Mouse (Mus musculus): Measurements from ENCODE around the gene Dnah8. TPM values are rescaled to one million over a fixed set of nuclear protein-coding genes. Genes with fewer than 3 reads are reported as not detected.
A peak's percentile ranks its signal among the peaks of the same experiment; 100 is the strongest.

The Dnah8 gene
- total RNA-seq, 2 experiments from 2014 or later = 3.0 to 3.8 TPM

DNA sequence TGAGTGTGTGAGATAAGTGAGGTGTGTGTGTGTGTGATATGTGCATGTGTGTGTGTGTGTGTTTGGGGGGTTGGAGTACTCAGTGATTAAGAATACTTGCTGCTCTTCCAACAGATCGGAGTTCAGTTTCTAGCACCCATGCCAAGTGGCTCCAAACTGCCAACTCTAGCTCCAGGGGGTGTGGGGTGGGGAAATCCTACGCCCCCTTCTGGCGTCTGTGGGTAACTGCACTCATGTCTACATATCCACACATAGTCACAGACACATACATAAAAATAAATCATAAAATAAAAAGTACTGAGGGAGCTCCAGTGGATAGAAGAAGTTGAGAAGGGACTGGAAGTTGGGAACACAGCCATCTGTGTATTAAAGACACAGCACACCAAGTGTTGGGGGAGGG, 119.8 kb downstream of the Dnah8 start:
- intact Hi-C loops (cut with DNase I) = no loop called here
- no peak for DNase-seq

DNA sequence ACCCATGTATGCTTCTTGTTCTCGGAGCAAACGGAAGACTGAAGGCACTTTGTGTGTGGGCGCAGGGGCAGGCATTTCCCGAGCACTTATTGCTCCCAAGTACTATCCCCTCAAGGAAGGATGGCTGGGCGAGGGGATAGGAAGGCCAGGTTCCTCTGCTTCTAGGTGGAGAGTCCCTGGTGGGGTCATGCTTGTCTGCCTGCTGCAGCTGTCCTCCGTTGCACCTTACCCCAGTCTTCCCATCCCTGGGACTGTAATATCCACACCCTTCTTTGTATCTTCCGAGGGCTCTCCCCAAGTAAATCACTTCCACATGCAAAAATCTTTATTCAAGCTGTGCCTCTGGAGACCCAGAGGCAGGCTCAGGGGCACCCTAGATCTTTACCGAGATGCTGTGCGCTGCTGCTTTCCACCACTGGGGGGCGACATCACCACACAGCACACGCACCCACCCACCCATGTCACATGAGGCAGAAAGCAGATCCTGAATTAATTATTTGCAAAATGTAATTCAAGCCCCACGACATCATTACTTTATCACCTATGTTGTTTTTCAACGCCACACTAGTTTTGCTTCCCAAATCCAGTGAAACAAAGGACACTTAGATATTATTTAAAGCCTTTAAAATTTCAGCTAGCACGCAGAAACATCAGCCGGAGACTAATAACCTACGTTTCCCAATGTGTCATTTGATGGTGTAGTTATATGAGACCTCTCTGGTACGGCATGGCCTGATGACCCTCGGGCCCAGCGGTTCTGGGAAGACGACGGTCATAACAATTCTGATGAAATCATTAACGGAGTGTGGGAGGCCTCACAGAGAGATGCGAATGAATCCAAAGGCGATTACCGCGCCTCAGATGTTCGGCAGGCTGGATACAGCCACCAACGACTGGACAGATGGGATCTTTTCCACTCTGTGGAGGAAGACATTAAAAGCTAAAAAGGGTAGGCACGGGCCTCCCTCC, 122.2 kb downstream of the Dnah8 start:
- intact Hi-C loops (cut with DNase I) = loop anchor here (1.0 to 5.0 kb wide), 3 partner anchors 204 to 289 kb away; no protein-coding TSS in a partner anchor
- peak; percentile 38 to 67 for DNase-seq

DNA sequence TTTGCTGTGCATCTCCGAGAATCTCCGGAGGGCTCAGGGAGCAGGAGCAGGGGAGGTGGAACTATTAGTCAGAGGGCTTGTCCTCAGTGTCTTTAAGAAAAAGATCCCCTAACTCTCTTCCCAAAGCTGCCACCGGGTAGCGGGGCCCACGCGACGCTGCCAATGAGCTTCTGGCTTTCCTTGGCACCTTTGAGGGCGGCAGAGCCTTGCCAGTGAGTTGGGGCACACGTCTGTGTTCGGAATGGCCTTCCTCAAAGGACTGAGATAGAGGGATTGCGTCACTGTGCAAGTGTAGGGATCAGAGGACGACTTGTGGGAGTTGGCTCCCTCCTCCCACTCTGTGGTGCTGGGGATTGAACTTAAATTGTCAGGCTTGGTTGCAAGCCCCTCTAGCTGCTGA, 125.2 kb downstream of the Dnah8 start:
- intact Hi-C loops (cut with DNase I) = loop anchor here (5.0 kb wide), 1 partner anchor 292 kb away; no protein-coding TSS in a partner anchor
- DNase-seq = no peak

DNA sequence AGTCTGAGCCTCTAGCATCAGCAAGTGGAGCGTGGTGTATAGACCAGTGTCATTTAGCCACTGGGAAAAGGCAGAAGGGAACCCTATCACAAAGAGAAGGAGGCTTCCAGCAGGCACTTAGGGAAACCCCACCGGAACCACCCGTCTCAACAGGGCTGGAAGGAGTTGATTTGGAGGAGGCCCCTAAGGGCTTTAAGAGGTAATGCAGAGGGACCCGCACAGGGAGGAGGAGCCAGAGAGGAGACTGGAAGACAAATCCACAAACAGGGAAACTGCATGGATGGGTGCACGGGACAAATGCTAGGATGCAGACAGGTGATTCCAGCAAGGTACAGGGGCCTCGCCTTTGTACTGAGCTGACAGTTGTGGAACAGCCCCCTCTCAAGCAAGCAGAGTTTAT, 126.1 kb downstream of the Dnah8 start:
- no peak for DNase-seq
- intact Hi-C loops (cut with DNase I) = no loop called here

DNA sequence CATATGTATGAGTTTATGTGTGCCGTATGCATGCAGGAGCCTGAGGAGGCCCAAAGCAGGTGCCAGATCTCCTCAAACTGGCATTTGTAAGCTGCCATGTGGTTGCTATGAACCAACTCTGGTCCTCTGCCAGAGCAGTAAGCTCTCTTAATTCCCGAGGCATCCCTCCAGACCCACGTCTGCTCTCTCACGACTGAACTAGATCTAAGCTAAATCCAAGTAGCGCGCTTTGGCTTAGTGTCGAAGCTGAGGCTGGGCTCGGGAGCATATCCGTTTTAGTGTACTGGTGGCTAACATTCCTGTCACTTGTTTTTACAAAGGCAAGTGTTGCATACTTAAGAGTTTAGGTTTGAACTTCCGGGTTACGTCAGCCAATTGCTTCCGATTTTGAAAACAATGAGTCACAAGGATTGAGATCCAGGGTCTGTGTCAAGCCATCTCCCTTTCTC, 128.2 kb downstream of the Dnah8 start:
- intact Hi-C loops (cut with DNase I) = no loop called here
- DNase-seq = peak in 1 of 2 experiments; percentile 20

DNA sequence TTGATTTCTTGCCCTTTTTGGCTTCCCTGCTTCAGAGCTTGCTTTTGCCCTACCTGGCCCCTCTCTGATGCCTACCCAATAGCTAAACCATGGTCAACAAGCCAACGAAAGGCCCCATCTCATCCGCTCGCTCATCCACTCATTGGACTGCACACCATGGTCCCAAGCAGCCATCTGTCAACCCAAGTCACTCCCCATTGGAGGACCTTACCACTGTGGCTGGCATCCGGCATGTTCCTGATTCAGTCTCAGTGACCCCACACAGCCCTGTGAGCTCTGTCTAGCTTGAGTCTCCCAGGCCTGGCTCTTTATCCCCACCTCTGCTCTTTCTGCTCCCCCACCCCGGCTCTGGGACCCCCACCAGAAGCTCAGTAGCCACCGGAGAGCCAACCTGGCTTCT, 129.0 kb downstream of the Dnah8 start:
- intact Hi-C loops (cut with DNase I) = no loop called here
- DNase-seq = no peak

DNA sequence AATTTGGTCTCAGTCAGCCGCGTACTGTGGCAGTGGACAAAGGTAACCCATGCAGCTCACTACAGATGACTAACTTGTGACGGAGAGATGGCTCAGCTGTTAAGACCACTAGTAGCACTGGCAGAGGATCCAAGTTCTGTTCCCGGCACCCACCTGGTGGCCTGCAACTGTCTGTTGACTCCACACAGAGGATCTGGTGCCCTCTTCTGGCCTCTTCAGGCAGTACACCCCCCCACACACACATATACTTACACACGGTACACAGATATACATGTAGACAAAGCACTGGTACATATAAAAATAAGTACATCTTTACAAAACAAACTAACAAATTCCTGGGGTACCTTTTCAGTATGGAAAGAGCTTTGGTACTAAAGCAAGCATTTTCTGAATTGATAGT, 132.6 kb downstream of the Dnah8 start:
- no peak for DNase-seq
- intact Hi-C loops (cut with DNase I) = no loop called here

DNA sequence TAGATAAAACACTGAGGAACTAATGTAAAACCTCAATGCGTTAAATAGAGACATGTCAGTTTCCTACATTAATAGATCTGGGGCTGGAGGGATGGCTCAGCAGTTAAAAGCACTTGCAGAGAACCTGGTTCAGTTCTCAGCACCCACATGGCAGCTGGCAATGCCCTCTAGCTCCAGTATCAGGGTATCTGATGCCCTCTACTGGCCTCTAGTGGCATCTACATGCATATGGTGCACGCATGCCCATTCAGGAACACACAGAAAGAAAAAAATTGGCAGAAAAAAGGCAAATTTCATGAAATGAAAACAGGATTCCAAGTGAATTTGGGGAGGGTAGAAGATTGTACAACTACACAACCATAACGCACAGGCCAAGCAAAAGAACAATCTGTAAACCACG, 136.2 kb downstream of the Dnah8 start:
- intact Hi-C loops (cut with DNase I) = no loop called here
- DNase-seq = no peak

DNA sequence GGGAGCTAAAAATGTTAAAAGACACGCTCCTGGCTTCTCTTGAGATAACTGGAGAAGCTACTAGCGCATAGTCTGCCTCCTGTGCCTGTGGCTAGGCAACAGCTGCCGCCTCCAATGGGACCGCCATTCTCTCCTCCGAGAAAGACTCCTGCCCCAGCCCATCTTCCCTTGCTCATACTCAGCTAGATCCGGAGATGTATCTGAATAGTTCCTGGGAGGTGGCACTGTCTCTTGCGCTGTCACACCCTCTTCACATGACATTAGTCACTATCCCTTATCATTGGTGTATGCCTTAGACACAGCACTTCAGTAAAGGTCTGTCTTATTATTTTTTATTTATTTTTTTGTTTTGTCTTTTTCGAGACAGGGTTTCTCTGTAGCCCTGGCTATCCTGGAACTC, 140.1 kb downstream of the Dnah8 start:
- intact Hi-C loops (cut with DNase I) = no loop called here
- DNase-seq = no peak

DNA sequence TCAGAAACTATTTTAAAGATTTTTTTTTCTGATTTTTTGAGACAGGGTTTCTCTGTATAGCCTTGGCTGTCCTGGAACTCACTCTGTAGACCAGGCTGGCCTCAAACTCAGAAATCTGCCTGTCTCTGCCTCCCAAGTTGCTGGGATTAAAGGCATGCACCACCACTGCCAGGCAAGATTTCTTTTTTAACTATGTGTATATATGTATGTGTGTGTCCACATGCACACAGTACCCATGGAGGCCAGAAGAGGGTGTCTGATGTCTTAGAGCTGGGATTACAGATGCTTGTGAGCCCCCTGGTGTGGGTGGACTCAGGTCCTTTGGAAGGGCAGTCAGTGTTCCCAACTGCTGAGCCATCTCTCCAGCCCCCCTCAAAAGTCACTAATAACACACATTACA, 150.3 kb downstream of the Dnah8 start:
- intact Hi-C loops (cut with DNase I) = no loop called here
- DNase-seq = no peak

DNA sequence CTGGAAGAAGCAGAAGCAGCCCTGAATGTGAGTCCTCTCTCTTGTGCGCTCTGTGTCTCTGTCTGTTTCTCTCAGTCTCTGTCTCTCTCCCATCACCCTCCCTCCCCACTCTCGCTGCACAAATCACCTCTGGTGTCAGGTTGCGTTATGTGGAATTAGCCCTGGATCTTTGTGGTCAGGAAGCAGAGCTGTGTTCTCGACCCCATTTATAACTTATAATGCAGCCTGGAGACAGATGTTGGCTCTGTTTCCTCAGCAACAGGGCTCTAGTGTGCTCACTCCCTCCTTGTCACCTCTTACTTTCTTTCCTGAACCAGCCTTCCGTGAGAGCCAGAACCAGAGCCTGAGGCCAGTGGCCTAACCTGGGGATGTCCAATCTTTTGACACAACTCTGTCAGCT, 150.9 kb downstream of the Dnah8 start:
- DNase-seq = no peak
- intact Hi-C loops (cut with DNase I) = no loop called here

DNA sequence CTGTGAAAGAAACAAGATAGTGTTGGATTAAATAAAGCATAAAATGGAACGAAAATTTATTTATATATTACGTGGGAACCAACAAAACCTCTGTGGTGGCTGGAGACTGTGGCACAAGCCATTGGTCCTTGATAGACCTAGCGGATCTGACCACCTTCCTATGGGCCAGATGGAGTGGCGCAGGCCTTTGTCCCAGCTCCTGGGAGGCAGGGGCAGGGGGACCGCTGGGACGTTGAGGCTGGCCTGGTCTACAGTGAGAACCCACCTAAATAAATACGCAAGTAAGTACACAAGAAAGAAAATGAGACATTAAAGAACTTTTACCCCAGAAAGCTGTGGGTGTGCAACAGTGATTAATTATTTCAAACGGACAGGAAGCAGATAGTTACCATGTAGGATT, 156.9 kb downstream of the Dnah8 start:
- no peak for DNase-seq
- intact Hi-C loops (cut with DNase I) = no loop called here

DNA sequence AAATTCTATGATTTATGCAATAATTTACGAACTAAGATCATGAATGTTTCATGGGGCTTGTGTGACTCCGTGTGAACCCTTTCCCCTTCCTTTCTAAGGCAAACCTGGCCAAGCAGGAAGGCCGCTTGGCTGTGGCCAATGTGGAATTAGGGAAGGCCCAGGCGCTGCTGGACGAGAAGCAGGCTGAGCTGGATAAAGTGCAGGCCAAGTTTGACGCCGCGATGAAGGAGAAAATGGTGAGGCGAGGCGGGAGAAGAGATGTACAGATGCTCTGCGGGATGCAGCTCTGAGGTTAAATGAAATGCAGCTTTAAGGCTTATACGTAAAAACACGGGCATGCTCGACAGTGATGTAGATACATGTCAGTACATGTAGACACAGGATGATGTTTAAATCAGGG, 158.1 kb downstream of the Dnah8 start:
- intact Hi-C loops (cut with DNase I) = no loop called here
- DNase-seq = no peak

DNA sequence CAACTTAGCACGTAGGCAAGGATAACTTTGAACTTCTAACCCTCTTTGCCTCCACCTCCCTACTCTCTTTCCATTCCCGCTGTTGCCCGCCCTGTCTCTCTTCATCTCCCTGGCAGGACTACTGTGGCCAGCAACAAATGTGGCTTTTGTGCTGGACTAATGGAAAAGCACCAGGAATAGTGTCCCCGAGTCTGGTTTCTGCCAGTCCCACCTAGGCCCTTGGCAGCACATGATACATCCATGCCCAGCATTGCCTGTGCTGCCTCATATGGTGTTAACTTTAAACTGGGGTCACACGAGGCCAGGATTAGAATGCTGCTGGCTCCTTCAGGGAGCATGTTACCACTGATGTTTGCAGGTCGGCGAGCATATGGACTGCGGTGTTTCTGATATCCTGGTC, 164.2 kb downstream of the Dnah8 start:
- DNase-seq = no peak
- intact Hi-C loops (cut with DNase I) = no loop called here

DNA sequence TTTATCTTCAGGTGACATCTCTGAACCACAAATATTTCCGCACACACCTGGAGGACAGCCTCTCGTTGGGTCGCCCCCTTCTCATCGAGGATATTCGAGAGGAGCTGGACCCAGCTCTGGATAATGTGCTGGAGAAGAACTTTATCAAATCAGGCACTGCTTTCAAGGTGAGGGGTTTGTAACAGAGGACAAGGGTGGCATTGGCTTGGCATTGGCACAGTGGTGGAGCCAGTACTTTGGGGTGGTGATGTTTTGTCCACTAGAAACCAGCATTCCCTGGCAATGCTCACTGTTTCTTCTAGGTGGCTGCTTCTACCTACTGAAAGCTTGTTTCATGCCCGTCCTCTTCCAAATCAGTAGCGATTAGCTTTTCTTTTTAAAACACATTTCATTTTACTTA, 166.7 kb downstream of the Dnah8 start:
- no peak for DNase-seq
- intact Hi-C loops (cut with DNase I) = no loop called here

DNA sequence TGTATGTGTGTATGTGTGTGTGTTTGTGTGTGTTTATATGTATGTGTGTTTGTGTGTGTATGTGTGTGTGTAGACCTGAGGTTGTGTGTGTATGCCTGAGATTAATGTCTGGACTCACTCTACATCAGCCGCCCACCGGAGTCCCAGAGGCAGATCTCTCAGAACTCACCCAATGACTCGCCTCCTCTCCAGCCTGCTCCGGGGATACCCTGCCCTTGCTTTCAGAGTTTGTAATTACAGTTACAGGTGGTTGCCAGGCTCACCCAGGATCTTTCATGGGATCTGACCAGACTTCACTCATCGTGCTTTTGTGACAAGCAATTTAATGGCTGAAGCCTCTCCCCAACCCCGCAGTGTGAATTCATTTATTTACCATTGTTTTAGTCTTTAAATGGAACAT, 168.2 kb downstream of the Dnah8 start:
- intact Hi-C loops (cut with DNase I) = no loop called here
- DNase-seq = no peak

DNA sequence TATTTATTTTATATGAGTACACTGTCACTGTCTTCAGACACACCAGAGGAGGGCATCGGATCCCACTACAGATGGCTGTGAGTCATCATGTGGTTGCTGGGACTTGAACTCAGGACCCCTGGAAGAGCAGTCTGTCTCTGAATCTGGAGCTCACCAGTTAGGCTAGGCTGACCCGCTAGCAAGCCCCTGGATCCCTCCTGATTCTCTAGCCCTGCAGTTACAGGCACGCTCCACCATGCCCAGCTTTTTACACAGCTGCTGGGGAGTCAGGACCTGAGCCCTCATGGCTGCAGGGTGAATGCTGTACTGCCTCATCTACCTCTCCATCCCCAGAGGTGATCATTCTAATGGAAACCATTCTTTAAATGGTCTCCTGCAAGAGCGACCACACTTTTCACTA, 172.5 kb downstream of the Dnah8 start:
- intact Hi-C loops (cut with DNase I) = no loop called here
- DNase-seq = no peak

DNA sequence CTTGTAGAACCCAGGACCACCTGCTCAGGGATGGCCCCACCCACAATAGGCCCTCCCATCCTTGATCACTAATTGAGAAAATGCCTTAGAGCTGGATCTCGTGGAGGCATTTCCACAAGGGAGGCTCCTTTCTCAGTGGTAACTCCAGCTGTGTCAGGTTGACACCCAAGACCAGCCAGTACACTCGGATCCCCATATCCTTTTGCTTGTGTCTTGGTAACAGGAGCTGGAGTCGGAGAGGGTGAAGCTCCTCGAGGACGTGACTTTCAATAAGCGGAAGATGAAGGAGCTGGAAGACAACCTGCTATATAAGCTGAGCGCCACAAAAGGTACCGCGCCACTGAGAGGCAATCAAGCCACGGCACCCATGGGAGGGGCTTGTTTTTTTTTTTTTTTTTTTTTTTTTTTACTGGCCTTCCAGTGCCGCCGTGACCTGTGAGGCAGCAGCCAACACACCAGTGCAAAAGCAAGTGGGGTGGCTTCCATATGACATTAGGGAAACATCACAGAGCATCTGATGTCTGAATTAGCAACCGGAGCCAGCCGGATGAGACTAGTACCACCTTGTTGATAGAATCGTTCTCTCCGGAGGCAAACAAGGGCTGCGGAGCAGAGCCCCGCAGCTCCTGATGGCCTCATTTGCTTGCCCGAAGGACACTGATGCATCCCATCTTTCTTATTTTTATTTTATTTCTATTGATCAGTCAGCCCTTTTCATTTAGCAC, 176.3 kb downstream of the Dnah8 start:
- no peak for DNase-seq
- intact Hi-C loops (cut with DNase I) = no loop called here

DNA sequence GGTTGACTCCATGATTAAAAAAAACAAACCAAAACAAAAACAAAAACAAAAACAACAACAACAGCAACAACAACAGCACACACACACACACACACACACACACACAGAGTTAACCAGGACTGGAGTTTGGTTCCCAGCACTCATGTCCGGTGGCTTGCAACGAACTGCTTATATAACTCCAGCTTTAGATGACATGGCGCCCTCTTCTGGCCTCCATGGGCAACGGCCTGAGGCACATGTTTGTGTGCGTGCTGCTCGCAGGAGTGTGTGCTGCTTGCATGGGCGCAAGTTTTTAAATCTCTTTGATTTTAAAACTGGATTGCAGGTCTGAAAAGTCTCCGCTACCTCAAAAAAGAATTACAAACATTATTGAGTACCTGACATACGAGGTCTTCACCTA, 179.5 kb downstream of the Dnah8 start:
- DNase-seq = no peak
- intact Hi-C loops (cut with DNase I) = no loop called here

DNA sequence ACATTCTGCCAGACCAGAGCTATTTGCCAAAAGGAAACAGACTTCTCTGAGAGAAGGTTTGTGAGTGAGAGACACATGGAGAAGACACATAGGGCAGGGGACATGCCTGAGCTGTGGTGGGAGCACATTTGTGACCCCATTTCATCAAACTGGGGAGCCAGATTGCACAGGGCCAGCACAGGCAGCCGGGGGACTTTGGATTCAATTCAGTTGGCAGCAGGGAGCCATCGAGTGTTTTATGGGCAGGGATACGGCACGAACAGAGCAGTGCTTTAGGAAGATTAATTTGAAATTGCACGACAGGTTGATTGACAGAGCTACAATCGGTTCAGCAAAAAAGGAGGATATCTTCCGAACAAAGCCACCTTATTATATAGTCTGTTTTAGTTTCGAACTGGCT, 180.8 kb downstream of the Dnah8 start:
- no peak for DNase-seq
- intact Hi-C loops (cut with DNase I) = no loop called here

DNA sequence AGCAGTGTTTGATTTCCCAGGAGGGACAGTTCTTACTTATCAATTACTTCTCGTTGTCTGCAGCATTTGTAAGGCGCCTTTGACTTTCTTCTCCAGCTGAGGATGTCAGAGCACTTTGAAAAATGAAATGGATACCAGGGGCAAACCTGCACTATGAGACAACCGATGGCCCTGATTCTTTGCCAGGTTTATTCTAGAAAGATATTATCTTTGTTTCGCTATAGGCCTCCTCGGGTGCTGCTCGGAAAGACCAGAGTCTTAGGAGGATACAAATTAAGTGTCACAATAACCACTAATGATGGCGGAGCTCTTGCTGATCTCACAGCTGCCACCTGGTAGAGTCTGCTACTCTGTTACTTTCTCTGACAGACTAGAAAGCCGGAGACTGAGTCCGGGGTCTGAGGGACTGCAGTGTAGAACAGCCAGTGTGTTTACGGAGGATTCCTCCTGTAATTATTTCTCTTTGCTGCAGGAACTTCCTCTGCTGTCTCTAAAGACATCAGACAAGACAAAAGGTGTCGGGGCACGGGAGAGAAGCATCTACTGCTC, 181.4 kb downstream of the Dnah8 start:
- intact Hi-C loops (cut with DNase I) = no loop called here
- DNase-seq = no peak

All from heart, postnatal 10 days (tissue).